Mouse (Mus musculus) testis, adult 2 months (tissue): ENCODE data around the gene Kng1.

ENCODE experiments used
- CTCF ChIP-seq: fragments of 200-500 bp; IDR thresholded peaks from 2 replicates; pipeline ENCODE4 v1.5.1; 2012; ENCODE audit warnings: low read depth, mild to moderate bottlenecking, inconsistent platforms, low read length, moderate library complexity; ENCODE audit not compliant: control insufficient read depth, insufficient read depth, insufficient replicate concordance
- POLR2A ChIP-seq: fragments of 200-500 bp; IDR thresholded peaks from 2 replicates; pipeline ENCODE4 v1.6.1; 2012; ENCODE audit warnings: low read depth, mild to moderate bottlenecking, inconsistent platforms, low read length, moderate library complexity; ENCODE audit not compliant: control insufficient read depth

DNA sequence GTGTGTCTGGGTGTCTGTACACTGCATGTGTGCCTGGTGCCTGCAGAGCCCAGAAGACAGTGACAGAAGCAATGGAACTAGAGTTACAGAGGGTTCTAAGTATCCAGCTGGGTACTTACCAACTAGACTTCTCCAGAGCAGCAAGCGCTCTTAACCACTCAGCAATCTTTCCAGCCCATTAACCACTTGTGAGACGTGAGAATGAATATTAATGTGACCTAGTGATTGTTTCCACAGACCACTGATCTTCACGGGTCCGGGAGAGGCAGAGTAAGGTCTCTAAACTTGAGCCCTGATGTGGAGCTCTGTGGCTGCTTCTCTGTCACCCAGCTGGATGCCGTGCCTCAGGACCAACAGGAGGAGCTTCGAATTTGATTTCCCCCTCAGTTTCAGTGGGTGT, 32.6 kb upstream of the Kng1 start:
- no peak for TF ChIP-seq POLR2A
- TF ChIP-seq CTCF: no peak
